ENCODE assay signal across 35 mouse cellular contexts in genomic region chr12:76253090-76253489, GRCm38 (mm10). TPM values are rescaled to one million over a fixed set of nuclear protein-coding genes. Genes with fewer than 3 reads are reported as not detected.
"Had no signal": no experiment of that assay in that cellular context is flagged by ENCODE, and none has a peak within 500 bp of the region (broad histone marks: within the 10 kb centered on the region; RNA-seq: fewer than 3 reads in every experiment).

No protein-coding gene starts in this region.

- H3K4me3 ChIP-seq: embryonic facial prominence, embryonic 10.5 days; embryonic facial prominence, embryonic 12.5 days; embryonic facial prominence, embryonic 13.5 days; embryonic facial prominence, embryonic 15.5 days; erythroblast, embryonic 14.5 days; forebrain, embryonic 10.5 days; forebrain, embryonic 12.5 days; forebrain, embryonic 13.5 days; forebrain, embryonic 15.5 days; gastrocnemius, adult 2 months; heart, adult 2 months had no signal

- H3K9me3 ChIP-seq: embryonic facial prominence, embryonic 10.5 days; embryonic facial prominence, embryonic 12.5 days; embryonic facial prominence, embryonic 13.5 days; embryonic facial prominence, embryonic 15.5 days; forebrain, embryonic 10.5 days; forebrain, embryonic 12.5 days; forebrain, embryonic 13.5 days; forebrain, embryonic 15.5 days had no signal

- H3K27me3 ChIP-seq: embryonic facial prominence, embryonic 12.5 days; embryonic facial prominence, embryonic 13.5 days; embryonic facial prominence, embryonic 15.5 days; forebrain, embryonic 13.5 days; forebrain, embryonic 15.5 days had no signal

- H3K4me2 ChIP-seq: embryonic facial prominence, embryonic 12.5 days; embryonic facial prominence, embryonic 13.5 days; embryonic facial prominence, embryonic 15.5 days; forebrain, embryonic 12.5 days; forebrain, embryonic 13.5 days; forebrain, embryonic 15.5 days had no signal

- H3K27ac ChIP-seq: embryonic facial prominence, embryonic 10.5 days; embryonic facial prominence, embryonic 12.5 days; embryonic facial prominence, embryonic 13.5 days; embryonic facial prominence, embryonic 15.5 days; forebrain, embryonic 10.5 days; forebrain, embryonic 12.5 days; forebrain, embryonic 13.5 days; forebrain, embryonic 15.5 days; gastrocnemius, adult 2 months; heart, adult 2 months had no signal

- H3K9ac ChIP-seq: embryonic facial prominence, embryonic 12.5 days; embryonic facial prominence, embryonic 13.5 days; embryonic facial prominence, embryonic 15.5 days; forebrain, embryonic 12.5 days; forebrain, embryonic 13.5 days; forebrain, embryonic 15.5 days; forebrain, postnatal 0 days had no signal

- ATAC-seq: forebrain, embryonic 13.5 days; forebrain, embryonic 14.5 days; forebrain, embryonic 15.5 days; forebrain, postnatal 0 days had no signal

- H3K36me3 ChIP-seq: embryonic facial prominence, embryonic 10.5 days; embryonic facial prominence, embryonic 12.5 days; embryonic facial prominence, embryonic 13.5 days; embryonic facial prominence, embryonic 15.5 days; forebrain, embryonic 10.5 days; forebrain, embryonic 12.5 days; forebrain, embryonic 15.5 days had no signal

- DNase-seq: cerebellum, adult 8-10 months; cerebellum, adult 9-10 months; cerebellum, adult 9-11 months; cerebellum, postnatal 10 days; cerebellum, postnatal 14 days; cerebellum, postnatal 25 days; cerebellum, postnatal 36 days; embryo, embryonic 11 days; forebrain, postnatal 0 days; gastrocnemius, adult 2 months; gastrocnemius, postnatal 10 days; gastrocnemius, postnatal 14 days; gastrocnemius, postnatal 25 days; gastrocnemius, postnatal 36 days; heart, adult 18-20 months; heart, adult 2 months had no signal

RNA-seq across cellular contexts. Expression of gene Tex21, which starts 6.5 kb away (rescaled TPM):
- total RNA-seq: forebrain, postnatal 0 days; gastrocnemius, adult 18-20 months; gastrocnemius, adult 2 months; gastrocnemius, adult 8-10 months; gastrocnemius, postnatal 10 days; gastrocnemius, postnatal 14 days; gastrocnemius, postnatal 25 days; gastrocnemius, postnatal 36 days; gastrocnemius, postnatal 4 days; granulocyte monocyte progenitor cell, adult 5-6 weeks; heart, adult 18-20 months; heart, adult 2 months; heart, adult 8-10 months had no signal
- polyA plus RNA-seq: cortical plate, adult 2 months; embryonic facial prominence, embryonic 10.5 days; embryonic facial prominence, embryonic 11.5 days; embryonic facial prominence, embryonic 12.5 days; embryonic facial prominence, embryonic 13.5 days; embryonic facial prominence, embryonic 15.5 days; erythroblast, embryonic 14.5 days; forebrain, embryonic 10.5 days; forebrain, embryonic 11.5 days; forebrain, embryonic 12.5 days; forebrain, embryonic 13.5 days; forebrain, embryonic 14.5 days; forebrain, embryonic 15.5 days; forebrain, postnatal 0 days; frontal cortex, adult 2 months; heart, adult 2 months had no signal
